Comparison of ENCODE assay signal across 8 mouse cellular contexts in the genomic region with DNA sequence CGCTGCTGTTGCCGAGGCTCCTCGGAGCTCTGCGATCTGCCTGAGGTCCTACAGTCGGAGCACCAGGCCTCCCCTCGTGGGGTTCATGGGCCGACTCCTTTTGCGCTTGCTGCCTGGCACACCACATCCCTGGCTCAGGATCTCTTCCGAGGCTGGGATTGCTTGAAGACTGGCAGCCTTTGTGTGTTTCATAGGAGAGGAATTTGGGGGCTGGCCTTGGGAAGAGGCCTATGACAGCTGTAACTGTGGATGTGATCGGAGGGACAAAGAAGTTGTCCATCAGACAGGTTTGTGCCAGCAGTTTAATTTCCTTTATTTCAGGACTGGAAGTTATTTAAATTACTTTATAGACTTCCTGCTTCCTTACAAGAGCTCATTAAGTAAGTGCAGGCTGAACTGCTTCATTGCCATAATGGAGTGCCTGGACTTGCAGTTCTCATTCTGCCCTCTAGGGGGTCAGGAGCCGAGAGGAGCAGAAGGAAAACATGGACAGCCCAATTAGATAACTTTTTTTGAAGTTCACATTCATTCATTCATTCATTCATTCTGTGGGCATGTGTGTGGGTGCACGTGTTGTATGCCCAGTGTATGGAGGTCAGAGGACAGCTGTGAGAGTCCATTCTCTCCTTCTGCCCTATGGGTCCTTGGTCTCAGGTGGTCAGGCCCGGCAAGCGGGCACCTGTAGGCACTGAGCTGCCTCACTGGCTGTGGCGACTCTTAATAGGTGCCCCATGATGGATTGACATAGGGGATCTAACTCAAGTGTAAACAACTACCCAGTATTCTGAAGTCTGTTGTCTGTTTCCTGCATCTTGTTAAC.
DNase-seq lines count a peak whose midpoint lies in the region; ATAC-seq and TF ChIP-seq lines count a peak whose summit lies in the region.

No protein-coding gene starts in this region.

- peak; percentile 53; the same call in 1 of the 2 replicates for TF ChIP-seq CTCF in spleen, adult 2 months (IDR thresholded peaks at IDR 0.05; ENCODE audit: extremely low read depth, insufficient read depth, insufficient read length, insufficient replicate concordance)

- no peaks in the 10 kb centered on the region for H3K9me3 ChIP-seq in forebrain, embryonic 16.5 days (ENCODE audit: control insufficient read depth, low read length)
- H3K9me3 ChIP-seq in intestine, embryonic 16.5 days (ENCODE audit: control insufficient read depth, low read length) = no peaks in the 10 kb centered on the region
- no peaks in the 10 kb centered on the region for H3K9me3 ChIP-seq in liver, embryonic 11.5 days (ENCODE audit: control insufficient read depth, low read length)

- peak overlapping the region; percentile 15; the same call in 1 of the 2 replicates for H3K9ac ChIP-seq in forebrain, embryonic 16.5 days (replicated peaks; ENCODE audit: low read depth, low read length)
- H3K9ac ChIP-seq in intestine, embryonic 16.5 days (ENCODE audit: low read depth, low read length) = peak overlapping the region; percentile 56
- H3K9ac ChIP-seq in liver, embryonic 11.5 days (ENCODE audit: low read depth, low read length) = no peak overlapping the region

- no peaks in the 10 kb centered on the region for H3K27me3 ChIP-seq in spleen, adult 2 months (ENCODE audit: control insufficient read depth, insufficient read depth, low read length)
- no peaks in the 10 kb centered on the region for H3K27me3 ChIP-seq in forebrain, embryonic 16.5 days (replicated peaks; ENCODE audit: control insufficient read depth, insufficient read depth, low read length)
- H3K27me3 ChIP-seq in intestine, embryonic 16.5 days (replicated peaks; ENCODE audit: control insufficient read depth, insufficient read depth, low read length) = no peaks in the 10 kb centered on the region
- H3K27me3 ChIP-seq in liver, embryonic 11.5 days (replicated peaks; ENCODE audit: control insufficient read depth, insufficient read depth, low read length) = no peaks in the 10 kb centered on the region

- TF ChIP-seq POLR2A in spleen, adult 2 months (IDR thresholded peaks at IDR 0.05; ENCODE audit: low read depth, low read length) = no peak

- H3K36me3 ChIP-seq in spleen, adult 2 months (ENCODE audit: control insufficient read depth, insufficient read depth, low read length) = no peaks in the 10 kb centered on the region
- H3K36me3 ChIP-seq in forebrain, embryonic 16.5 days (ENCODE audit: control insufficient read depth, insufficient read depth) = no peaks in the 10 kb centered on the region
- no peaks in the 10 kb centered on the region for H3K36me3 ChIP-seq in intestine, embryonic 16.5 days (ENCODE audit: control insufficient read depth, insufficient read depth, low read length)
- H3K36me3 ChIP-seq in liver, embryonic 11.5 days (ENCODE audit: control insufficient read depth, insufficient read depth, low read length) = no peaks in the 10 kb centered on the region

- H3K4me2 ChIP-seq in forebrain, embryonic 16.5 days (ENCODE audit: low read length) = peak overlapping the region; percentile 20
- H3K4me2 ChIP-seq in intestine, embryonic 16.5 days (ENCODE audit: low read depth, low read length) = no peak overlapping the region
- no peak overlapping the region for H3K4me2 ChIP-seq in liver, embryonic 11.5 days

- no peak overlapping the region for H3K4me3 ChIP-seq in spleen, adult 2 months (ENCODE audit: extremely low read depth, insufficient read depth, insufficient read length)
- H3K4me3 ChIP-seq in forebrain, embryonic 16.5 days (replicated peaks; ENCODE audit: low read length) = no peak overlapping the region
- H3K4me3 ChIP-seq in intestine, embryonic 16.5 days (ENCODE audit: low read length) = no peak overlapping the region
- no peak overlapping the region for H3K4me3 ChIP-seq in liver, embryonic 11.5 days (ENCODE audit: low read depth, low read length)

- H3K27ac ChIP-seq in spleen, adult 2 months (ENCODE audit: insufficient read depth, low read length) = no peak overlapping the region
- H3K27ac ChIP-seq in forebrain, embryonic 16.5 days (ENCODE audit: low read length) = peak overlapping the region; percentile 72; the same call in 1 of the 2 replicates
- H3K27ac ChIP-seq in intestine, embryonic 16.5 days (ENCODE audit: low read length) = peak overlapping the region; percentile 57
- H3K27ac ChIP-seq in liver, embryonic 11.5 days (ENCODE audit: low read depth, low read length) = no peak overlapping the region

- H3K4me1 ChIP-seq in spleen, adult 2 months (ENCODE audit: control insufficient read depth, insufficient read depth, insufficient read length) = no peaks in the 10 kb centered on the region
- peaks cover 25% of the 10 kb centered on the region for H3K4me1 ChIP-seq in forebrain, embryonic 16.5 days (replicated peaks; ENCODE audit: control insufficient read depth, insufficient read depth, low read length)
- H3K4me1 ChIP-seq in intestine, embryonic 16.5 days (ENCODE audit: control insufficient read depth, insufficient read depth, low read length) = peaks cover 32% of the 10 kb centered on the region
- H3K4me1 ChIP-seq in liver, embryonic 11.5 days (replicated peaks; ENCODE audit: control insufficient read depth, insufficient read depth, low read length) = peaks cover 25% of the 10 kb centered on the region

- 83% methylated on average over 15 of the region's 15 CpGs for WGBS in spleen, adult 2 months
- 26% methylated on average over 15 of the region's 15 CpGs for WGBS in forebrain, embryonic 16.5 days
- 53% methylated on average over 15 of the region's 15 CpGs for WGBS in intestine, embryonic 16.5 days
- 70% methylated on average over 15 of the region's 15 CpGs for WGBS in liver, embryonic 11.5 days

- peak in 1 of 2 experiments; percentile 44 for DNase-seq in spleen, adult 2 months (ENCODE audit: low read depth in 1 of 2, low spot score in 2 of 2)
- no peak for DNase-seq in spleen, adult 12 weeks (ENCODE audit: low spot score)
- DNase-seq in cerebellum, adult 8-10 months = peak; percentile 24
- DNase-seq in liver, embryonic 11.5 days (ENCODE audit: low spot score) = peak; percentile 46
- peak; percentile 69 for DNase-seq in neural tube, embryonic 10.5 days (ENCODE audit: extremely low spot score, low spot score)
- DNase-seq in thymus, postnatal 4 days = peak; percentile 85

- ATAC-seq in forebrain, embryonic 16.5 days = peak; percentile 82
- ATAC-seq in intestine, embryonic 16.5 days = peak; percentile 35; the same call in 1 of the 2 replicates
- 0 out of 2 replicates have a peak, but pooled peaks have one; percentile 37 for ATAC-seq in liver, embryonic 11.5 days (replicated peaks; ENCODE audit: low FRiP score)

Comparison
In these comparisons a context has a peak if more than half of its experiments do, and no peak if none do; other contexts are left out.
1. H3K27ac ChIP-seq: peak in forebrain, embryonic 16.5 days (single experiment) and intestine, embryonic 16.5 days (single experiment); none in spleen, adult 2 months (single experiment) and liver, embryonic 11.5 days (single experiment).
2. Peak in every context shown above with its lines, with median percentiles within 50 percentile points of each other: ATAC-seq.